Mouse (Mus musculus) retina, embryonic 14.5 days (tissue): Measurements from ENCODE around the gene Plppr1.

ENCODE experiments used
- DNase-seq: peaks from one replicate; pipeline ENCODE4 v3.0.0-alpha.2; 2015; ENCODE audit warnings: low spot score

The Plppr1 gene

DNA sequence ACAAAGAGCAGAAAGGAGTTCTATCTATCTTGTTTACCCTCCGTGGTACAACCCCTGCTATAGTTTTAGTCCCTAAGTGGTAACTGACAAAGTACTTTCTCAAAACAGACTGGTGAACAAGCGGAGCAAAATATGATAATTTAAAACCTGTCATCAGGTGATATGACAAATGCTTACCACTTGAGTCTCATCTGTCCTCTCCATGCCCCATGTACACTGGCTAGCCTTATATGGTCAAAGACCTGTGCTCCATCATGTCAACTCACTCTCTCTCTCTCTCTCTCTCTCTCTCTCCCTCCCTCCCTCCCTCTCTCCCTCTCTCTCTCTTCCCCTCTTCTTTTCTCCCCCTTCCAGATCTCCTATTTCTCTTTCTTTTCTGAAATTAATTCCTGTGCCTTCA, 59.8 kb downstream of the Plppr1 start:
- no peak for DNase-seq

DNA sequence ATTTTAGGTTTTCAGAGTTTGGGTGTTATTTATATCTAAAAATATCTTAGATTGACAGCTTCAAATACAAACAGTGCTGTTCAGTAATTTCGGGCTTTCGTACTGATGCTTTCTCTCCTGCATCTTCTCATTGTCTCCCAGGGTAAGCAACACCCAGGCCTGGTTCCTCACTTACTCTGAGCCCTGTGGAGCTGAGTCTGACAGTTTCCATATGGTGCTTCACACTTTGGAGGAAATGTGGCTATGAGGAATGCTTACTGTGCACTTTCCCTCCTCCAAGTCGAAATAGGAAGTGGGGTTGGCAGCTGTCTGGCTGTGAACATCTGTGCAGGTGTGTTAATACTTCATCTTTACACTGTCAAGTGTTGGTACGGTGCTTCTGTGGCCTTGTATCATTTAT, 85.7 kb downstream of the Plppr1 start:
- no peak for DNase-seq

- no peak for DNase-seq
These were observed 89.7 kb downstream of the Plppr1 start for GRCm38 (mm10) chr4:49148775-49149174.

- DNase-seq = no peak
These were observed 90.2 kb downstream of the Plppr1 start for GRCm38 (mm10) chr4:49149251-49149650.

- peak; percentile 68 for DNase-seq
These were observed 94.8 kb downstream of the Plppr1 start for GRCm38 (mm10) chr4:49153849-49154248.

- no peak for DNase-seq
These were observed 97.7 kb downstream of the Plppr1 start for GRCm38 (mm10) chr4:49156781-49157180.

DNA sequence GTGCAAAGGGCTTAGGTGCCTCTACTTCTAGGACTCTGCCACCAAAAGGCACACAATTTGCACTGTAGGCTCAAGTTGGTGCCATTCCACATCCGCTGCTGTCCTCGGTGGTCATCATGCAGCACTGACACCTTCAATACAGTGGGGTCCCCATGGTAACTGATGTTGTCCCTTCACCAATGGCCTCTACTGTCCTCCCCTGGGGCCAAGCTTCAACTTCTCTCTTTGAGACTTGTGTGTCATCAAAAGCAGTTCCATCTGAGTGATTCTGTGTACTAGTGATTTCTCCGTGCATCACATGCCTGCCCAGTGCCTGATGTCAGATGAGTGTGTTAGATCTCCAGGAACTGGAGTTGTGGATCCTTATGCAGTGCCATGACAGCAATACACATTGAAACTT, 104.2 kb downstream of the Plppr1 start:
- DNase-seq = no peak

DNA sequence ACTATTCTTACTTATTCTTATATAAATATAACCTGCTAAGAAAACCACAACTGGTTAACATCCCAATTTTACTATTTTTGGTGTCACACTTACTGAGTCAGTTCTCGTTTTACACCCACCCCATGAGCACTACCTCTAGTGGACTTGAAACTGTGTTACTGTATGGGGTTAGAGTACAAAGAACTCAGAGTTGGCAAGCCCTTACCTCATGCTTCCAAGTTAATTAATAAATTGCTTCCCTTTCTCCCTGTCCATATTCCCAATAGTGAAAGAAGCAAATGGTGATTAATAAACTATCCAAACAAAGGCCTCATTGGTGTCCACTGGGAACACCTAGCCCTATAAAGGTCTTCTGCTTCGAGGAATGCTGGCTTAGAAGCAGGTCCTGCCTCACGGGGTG, 107.3 kb downstream of the Plppr1 start:
- DNase-seq = no peak

DNA sequence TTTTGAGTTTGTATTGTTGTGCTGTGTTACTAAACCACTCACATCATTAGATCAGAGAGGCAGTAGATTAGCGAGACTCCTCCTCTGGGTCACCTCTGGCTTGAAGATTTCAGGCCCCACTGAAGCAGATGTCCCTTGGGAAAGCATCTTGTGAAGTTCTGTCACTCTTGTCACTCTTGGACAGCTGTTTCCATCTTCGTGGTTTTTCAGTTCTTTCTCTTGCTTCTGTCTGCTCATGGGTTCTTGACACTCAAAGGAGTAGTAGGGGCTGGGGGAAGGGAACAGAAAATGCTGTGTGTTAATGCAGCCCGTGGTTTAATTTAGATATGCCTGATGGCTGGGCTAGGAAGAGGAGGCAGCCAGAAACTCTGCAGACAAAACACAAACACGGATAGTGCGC, 108.0 kb downstream of the Plppr1 start:
- no peak for DNase-seq

GRCm38 (mm10) chr4:49169498-49169897, 110.4 kb downstream of the Plppr1 start:
- DNase-seq = no peak

DNA sequence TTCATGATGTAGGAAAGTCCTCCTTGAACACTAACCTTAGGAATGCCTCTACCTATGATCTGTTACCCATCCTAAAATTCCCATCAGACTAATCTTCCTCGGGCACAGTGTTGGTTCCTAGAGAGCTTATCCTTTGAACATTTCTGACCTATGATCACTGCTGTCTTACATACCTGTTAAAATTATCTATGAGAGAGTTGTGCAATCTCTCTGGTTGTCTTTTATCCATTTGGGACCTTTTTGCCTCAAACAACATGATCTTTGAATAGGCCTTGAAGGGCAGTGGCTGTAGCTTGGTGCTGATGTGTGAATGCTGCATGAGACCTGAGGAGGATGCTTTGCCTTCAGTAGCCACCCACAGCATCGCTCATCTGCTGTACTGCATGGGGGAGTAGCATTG, 119.0 kb downstream of the Plppr1 start:
- DNase-seq = no peak

DNA sequence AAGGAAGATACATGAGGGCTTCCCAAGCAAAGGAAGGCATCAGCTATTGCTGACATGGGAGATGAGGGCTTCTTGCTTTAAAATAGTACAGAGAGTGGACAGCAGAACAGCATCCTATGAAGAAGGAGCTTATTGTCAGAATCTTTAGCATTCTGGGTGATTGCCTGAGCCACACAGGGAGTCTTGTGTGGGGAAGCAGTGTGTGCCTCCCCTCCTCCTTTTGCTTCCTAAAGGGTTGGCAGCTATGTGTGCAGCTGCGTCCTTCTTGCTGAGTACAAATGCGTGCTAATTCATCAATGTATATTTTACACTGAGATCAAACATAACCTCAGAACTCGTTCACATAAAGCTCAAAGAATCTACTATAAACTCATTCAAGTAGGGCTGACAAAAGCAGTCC, 119.8 kb downstream of the Plppr1 start:
- DNase-seq = no peak

DNA sequence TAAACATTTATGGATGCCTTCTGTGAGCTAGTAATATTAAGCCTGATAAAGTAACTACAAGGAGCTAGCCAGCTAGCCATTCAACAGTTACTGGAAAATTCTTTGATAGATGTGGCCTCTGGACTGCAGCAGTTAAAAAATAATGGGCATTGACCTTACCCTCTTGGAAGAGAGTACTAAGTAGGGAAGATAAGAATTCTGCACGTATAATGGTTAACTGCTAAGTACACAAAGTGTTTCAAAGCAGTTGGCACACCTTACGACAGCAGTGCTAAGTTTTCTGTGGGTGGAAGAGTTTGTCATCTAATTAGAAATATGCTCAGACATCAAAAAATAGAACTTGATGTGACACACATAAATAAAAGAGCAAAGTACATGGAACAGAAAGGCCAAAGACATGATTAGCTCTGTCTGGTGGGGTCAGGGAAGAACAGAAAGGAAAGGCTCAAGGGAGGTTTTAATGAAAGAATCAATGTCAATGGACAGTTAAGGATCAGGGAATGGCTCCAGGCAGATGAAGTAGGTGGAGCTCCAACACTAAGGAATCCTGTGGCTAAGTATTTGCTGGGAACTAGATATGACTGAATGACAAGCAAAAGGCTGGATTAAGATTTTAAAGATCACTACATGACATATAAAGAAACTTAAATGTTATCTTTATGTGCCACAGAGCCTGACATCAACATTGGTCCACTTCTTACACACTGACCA, 120.6 kb downstream of the Plppr1 start:
- no peak for DNase-seq

GRCm38 (mm10) chr4:49189991-49190526, 131.0 kb downstream of the Plppr1 start:
- DNase-seq = no peak

DNA sequence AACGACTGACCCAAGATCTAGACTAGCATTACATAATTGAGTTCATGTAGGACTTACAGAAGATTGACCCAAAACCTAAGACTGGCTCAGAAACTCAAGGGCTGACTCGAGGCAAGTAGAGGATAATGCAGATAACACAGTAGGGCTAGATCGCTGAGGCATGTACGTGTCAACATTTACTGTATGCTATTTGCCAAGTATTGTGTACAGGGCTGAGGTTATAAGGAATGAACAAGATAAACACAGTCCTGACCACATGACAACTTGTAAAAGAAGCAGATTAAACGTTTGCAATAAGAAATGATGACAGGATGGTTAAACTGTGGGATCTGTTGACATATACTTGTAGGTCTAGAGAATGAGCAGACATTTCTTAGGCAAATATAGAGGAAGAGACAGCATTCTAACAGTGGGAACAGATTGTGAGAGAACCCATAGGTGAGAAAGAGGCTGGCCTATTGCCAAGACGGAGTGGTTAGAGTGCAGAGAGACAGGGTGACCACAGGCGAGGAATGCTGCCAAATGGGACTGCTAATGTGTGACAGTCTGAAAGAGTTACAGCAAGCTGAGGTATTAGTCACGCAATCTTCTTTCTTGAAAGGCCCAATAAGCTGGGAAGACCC, 138.2 kb downstream of the Plppr1 start:
- DNase-seq = no peak

DNA sequence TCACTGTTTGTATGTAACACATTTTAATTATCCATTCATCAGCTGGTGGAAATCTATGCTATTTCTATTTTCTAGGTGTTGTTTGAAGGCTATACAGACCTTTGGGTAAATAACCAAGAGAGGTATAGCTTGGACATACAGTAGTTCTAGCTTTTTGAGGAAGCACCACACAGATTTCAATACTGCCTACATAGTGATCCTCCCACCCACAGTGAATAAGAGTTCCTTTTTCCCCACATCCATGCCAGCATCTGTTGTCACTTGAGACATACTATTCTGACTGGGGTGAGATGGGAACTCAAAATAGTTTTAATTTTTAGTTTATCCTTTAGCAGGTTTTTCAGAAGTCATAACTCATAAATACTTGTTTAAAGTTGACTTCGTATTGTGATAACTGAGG, 151.4 kb downstream of the Plppr1 start:
- DNase-seq = no peak

DNA sequence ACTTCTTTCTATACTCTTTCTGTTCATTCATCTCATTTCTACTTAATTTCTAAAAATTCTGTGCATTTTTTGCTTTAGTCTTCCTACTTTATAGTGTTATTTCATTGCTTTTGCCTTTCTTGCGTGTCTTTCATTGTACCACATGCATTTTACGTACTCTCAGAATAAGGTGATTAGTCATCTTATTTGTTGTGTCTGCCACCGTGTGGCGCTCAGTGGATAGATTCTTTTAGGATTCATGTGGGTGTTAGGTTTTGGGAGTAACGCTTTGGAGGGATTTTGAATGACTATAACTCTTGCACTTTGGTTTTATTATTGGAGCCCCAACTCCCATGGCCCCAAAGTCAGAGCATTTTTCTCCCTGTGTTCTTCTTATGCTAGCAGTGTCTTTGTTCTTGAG, 152.5 kb downstream of the Plppr1 start:
- no peak for DNase-seq

DNA sequence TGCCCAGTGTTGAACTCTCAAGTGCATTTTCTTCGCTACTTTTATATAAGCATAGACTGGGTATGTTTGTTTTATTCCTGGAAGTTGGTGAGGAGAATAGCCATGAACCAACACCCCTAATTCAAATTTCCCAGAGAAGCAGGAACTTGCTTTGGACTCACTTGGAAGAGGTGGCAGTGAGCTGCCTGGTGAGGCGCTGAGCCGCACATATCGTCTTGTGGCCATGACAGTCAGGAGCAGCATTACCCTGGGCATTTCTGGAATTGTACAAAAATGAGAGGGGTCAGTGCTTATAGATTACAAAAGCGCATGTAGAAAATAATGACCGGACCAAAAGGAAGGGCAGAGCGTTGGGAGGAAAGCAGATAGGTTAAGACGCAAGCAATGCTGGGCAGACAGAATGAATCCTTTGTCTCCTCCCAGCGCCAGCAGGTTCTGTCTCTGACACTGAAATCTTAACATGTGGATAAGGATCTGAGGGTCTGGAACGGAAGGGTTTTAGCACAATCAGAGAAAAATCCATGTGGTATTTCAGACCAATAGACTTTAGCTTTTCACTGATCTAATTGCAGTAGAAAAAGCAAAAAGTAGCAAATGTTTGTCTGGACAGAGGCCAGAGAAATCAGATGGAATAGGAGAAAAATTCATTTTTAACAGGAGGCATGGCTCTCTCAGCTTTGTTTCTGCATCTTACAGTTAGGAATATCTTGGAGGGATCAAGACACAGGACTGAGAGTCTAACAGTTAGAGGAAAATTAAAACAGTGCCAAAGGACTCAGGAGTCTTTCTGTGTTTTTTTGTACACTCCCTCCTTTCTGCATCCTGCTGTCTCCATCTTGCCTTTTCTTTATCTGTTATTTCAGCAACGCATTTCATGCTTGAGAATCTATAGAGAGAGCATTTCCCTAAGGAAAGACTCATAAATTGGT, 153.8 kb downstream of the Plppr1 start:
- no peak for DNase-seq

- DNase-seq = no peak
These were observed 155.3 kb downstream of the Plppr1 start for GRCm38 (mm10) chr4:49214341-49214740.

- no peak for DNase-seq
These were observed 164.4 kb downstream of the Plppr1 start for GRCm38 (mm10) chr4:49223501-49223900.

GRCm38 (mm10) chr4:49225021-49225420, 165.9 kb downstream of the Plppr1 start:
- no peak for DNase-seq

GRCm38 (mm10) chr4:49232206-49233031, 173.3 kb downstream of the Plppr1 start:
- peak; percentile 23 for DNase-seq
